Mouse (Mus musculus) heart, postnatal 0 days (tissue): ENCODE data around the gene Tsen2. TPM values are rescaled to one million over a fixed set of nuclear protein-coding genes. Genes with fewer than 3 reads are reported as not detected.

Experiments
- ATAC-seq: fragments of 200-750 bp; cut with Nextera tagmentation; 2 replicates; pipeline ENCODE4 v1.8.0; 2017; ENCODE audit warnings: low read depth, moderate number of reproducible peaks, moderate library complexity; ENCODE audit not compliant: insufficient read depth
- DNase-seq: peaks from one replicate; pipeline ENCODE4 v3.0.0-alpha.2; 2016; ENCODE audit warnings: low spot score
- H3K27ac ChIP-seq: fragments of 300-500 bp; sonication (generic); 2 replicates; pipeline ENCODE4 v1.5.1; 2014; ENCODE audit warnings: low read depth, mild to moderate bottlenecking
- H3K27me3 ChIP-seq: fragments of 300-500 bp; sonication (generic); 2 replicates; pipeline ENCODE4 v1.6.1; 2014; ENCODE audit warnings: low read length, mixed read lengths; ENCODE audit not compliant: control insufficient read depth, insufficient read depth
- H3K36me3 ChIP-seq: fragments of 300-500 bp; sonication (generic); replicated peaks from 2 replicates; pipeline ENCODE4 v1.6.1; 2014; ENCODE audit warnings: low read length, mixed read lengths; ENCODE audit not compliant: control insufficient read depth, insufficient read depth
- H3K4me1 ChIP-seq: fragments of 300-500 bp; sonication (generic); 2 replicates; pipeline ENCODE4 v1.6.1; 2014; ENCODE audit warnings: antibody characterized with exemption; ENCODE audit not compliant: control insufficient read depth, insufficient read depth
- H3K4me2 ChIP-seq: fragments of 300-500 bp; sonication (generic); 2 replicates; pipeline ENCODE4 v1.6.1; 2014; ENCODE audit warnings: low read depth, mild to moderate bottlenecking, low read length, moderate library complexity
- H3K4me3 ChIP-seq: fragments of 300-500 bp; sonication (generic); 2 replicates; pipeline ENCODE4 v1.5.1; 2014; ENCODE audit warnings: low read depth, low read length
- H3K9ac ChIP-seq: fragments of 300-500 bp; sonication (generic); replicated peaks from 2 replicates; pipeline ENCODE4 v1.6.1; 2014; ENCODE audit warnings: low read depth, low read length, mixed read lengths
- H3K9me3 ChIP-seq: fragments of 300-500 bp; sonication (generic); replicated peaks from 2 replicates; pipeline ENCODE4 v1.6.1; 2016; ENCODE audit warnings: low read length; ENCODE audit not compliant: control insufficient read depth
- CTCF ChIP-seq: IDR thresholded peaks from 2 replicates; pipeline ENCODE4 v1.5.1; 2016; ENCODE audit warnings: antibody characterized with exemption, control low read depth, low read depth
- EP300 ChIP-seq: IDR thresholded peaks from 2 replicates; pipeline ENCODE4 v1.6.1; 2016; ENCODE audit warnings: antibody characterized with exemption, low read depth
- WGBS: fragments of 180-500 bp; shearing (Covaris S2); extraction: QIAGEN DNeasy Blood & Tissue Kit; methylation state at CpG from one replicate; pipeline ENCODE4 v1.1.7; 2014; 5-methylcytosine and 5-hydroxymethylcytosine counted together
- polyA plus RNA-seq: library from polyadenylated mRNA; unstranded; fragments of >200 nt; fragmentation: Nextera tagmentation; extraction: Ambion mirVana; gene quantifications from 2 replicates; pipeline ENCODE4 v1.2.1, GENCODE M21; 2015
- total RNA-seq: library from RNA; depleted of rRNA; stranded (reverse); fragments of >200 nt; gene quantifications from 2 replicates; pipeline ENCODE4 v1.2.3, GENCODE M21; 2014; ENCODE audit warnings: low replicate concordance; rRNA removed

Tsen2 gene
- total and polyA plus RNA-seq, 2 experiments from 2014 or later: 6.0 to 12.6 TPM

- WGBS: 84% methylated on average over 5 of the region's 5 CpGs
- Histone ChIP-seq H3K36me3 (peaks cover 52% of the 10 kb centered on the region), H3K9me3 (no peaks in the 10 kb centered on the region), H3K4me1 (no peaks in the 10 kb centered on the region), H3K9ac (no peak overlapping the region), H3K4me2 (no peak overlapping the region), H3K27me3 (no peaks in the 10 kb centered on the region), H3K27ac (no peak overlapping the region), H3K4me3 (no peak overlapping the region)
- no peak for DNase-seq
- TF ChIP-seq CTCF (no peak), EP300 (no peak)
- ATAC-seq: no peak
Measured at GRCm38 (mm10) chr6:115610301-115610700, 65.8 kb downstream of the Tsen2 start.

DNA sequence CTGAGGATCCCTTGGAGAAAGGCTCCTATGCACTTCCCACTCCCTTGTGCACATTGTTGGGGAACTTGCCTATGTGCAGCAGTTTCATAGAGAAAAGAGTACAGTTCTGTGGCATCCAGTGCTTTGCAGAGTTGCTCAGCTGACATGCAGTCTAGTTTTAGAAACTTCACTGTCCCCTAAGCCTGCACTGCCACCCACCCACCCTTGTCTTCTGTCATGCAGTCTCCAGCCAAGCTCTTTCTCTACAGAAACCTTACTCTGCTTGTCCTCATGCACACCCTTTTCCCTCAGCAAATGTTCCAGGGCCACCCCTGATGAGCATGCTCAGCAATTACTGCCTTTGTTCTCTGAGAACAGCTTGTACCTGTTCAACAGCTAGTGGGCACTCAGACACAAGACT lies 69.3 kb downstream of the Tsen2 start:
- Histone ChIP-seq H3K4me1 (no peaks in the 10 kb centered on the region), H3K27ac (no peak overlapping the region), H3K9me3 (no peaks in the 10 kb centered on the region), H3K36me3 (peaks cover 87% of the 10 kb centered on the region), H3K4me2 (no peak overlapping the region), H3K4me3 (no peak overlapping the region), H3K9ac (no peak overlapping the region), H3K27me3 (no peaks in the 10 kb centered on the region)
- TF ChIP-seq CTCF: no peak
- TF ChIP-seq EP300: no peak
- no peak for DNase-seq
- no peak for ATAC-seq

DNA sequence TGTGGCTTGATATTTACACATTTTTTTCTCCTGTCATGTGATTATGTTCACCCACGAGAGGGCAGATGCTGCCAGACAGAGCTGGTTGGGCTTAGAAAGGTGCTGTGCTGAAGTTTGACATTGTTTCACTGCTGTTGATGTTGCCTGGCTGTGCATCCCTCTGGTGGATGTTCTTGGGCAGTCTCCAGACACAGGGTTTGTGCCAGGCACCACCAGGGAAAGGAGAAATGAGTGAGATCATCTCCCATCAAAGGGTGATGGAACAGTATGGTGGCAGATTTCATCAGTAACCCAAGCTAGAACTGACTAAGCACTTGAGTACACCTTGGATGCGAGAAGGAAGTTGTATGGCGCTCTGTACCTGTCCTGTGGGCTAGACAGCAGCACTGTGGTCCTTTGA lies 71.5 kb downstream of the Tsen2 start:
- no peaks in the 10 kb centered on the region for H3K4me1 ChIP-seq
- H3K9me3 ChIP-seq: no peaks in the 10 kb centered on the region
- H3K27me3 ChIP-seq: no peaks in the 10 kb centered on the region
- WGBS: 76% methylated on average over 3 of the region's 3 CpGs
- H3K4me3 ChIP-seq: no peak overlapping the region
- peaks cover 91% of the 10 kb centered on the region for H3K36me3 ChIP-seq
- no peak overlapping the region for H3K9ac ChIP-seq
- DNase-seq: no peak
- no peak for TF ChIP-seq CTCF
- no peak for TF ChIP-seq EP300
- no peak overlapping the region for H3K27ac ChIP-seq
- no peak overlapping the region for H3K4me2 ChIP-seq
- no peak for ATAC-seq

DNA sequence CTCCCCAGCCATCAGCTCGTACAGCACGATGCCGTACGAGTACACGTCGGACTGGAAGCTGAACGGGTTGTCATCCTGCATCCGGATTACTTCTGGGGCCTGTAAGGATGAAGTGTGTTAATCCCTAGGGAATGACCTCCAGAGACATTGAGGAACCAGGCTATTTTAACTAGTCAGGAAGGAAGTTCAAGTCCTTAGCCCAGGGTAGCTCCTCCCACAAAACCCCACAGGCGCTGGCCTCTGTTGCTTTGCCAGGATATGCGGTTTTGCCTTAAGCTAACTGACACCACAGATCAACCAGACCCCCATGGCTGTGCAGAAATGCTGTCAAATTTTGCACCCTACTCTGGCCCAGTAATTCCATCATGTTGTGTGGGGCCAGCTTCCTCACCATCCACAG lies 75.4 kb downstream of the Tsen2 start:
- H3K27ac ChIP-seq: no peak overlapping the region
- peak; percentile 27; the same call in 1 of the 2 replicates for ATAC-seq

GRCm38 (mm10) chr6:115620942-115621341 lies 76.5 kb downstream of the Tsen2 start:
- no peak overlapping the region for H3K27ac ChIP-seq
- no peak overlapping the region for H3K9ac ChIP-seq
- DNase-seq (no peak), ATAC-seq (no peak)
- H3K4me2 ChIP-seq: no peak overlapping the region
- no peaks in the 10 kb centered on the region for H3K27me3 ChIP-seq
- no peak for TF ChIP-seq EP300
- TF ChIP-seq CTCF: no peak
- WGBS: 85% methylated on average over 1 of the region's 1 CpGs
- no peaks in the 10 kb centered on the region for H3K4me1 ChIP-seq
- H3K9me3 ChIP-seq: no peaks in the 10 kb centered on the region
- H3K4me3 ChIP-seq: no peak overlapping the region
- H3K36me3 ChIP-seq: peaks cover 99% of the 10 kb centered on the region

More for the DNA sequence above, 75.4 kb downstream of the Tsen2 start:
- no peaks in the 10 kb centered on the region for H3K27me3 ChIP-seq
- no peaks in the 10 kb centered on the region for H3K9me3 ChIP-seq
- H3K36me3 ChIP-seq: peaks cover 99% of the 10 kb centered on the region
- DNase-seq: no peak
- H3K9ac ChIP-seq: no peak overlapping the region
- 70% methylated on average over 10 of the region's 10 CpGs for WGBS
- no peak overlapping the region for H3K4me2 ChIP-seq
- H3K4me3 ChIP-seq: no peak overlapping the region
- no peaks in the 10 kb centered on the region for H3K4me1 ChIP-seq
- no peak for TF ChIP-seq EP300
- no peak for TF ChIP-seq CTCF

DNA sequence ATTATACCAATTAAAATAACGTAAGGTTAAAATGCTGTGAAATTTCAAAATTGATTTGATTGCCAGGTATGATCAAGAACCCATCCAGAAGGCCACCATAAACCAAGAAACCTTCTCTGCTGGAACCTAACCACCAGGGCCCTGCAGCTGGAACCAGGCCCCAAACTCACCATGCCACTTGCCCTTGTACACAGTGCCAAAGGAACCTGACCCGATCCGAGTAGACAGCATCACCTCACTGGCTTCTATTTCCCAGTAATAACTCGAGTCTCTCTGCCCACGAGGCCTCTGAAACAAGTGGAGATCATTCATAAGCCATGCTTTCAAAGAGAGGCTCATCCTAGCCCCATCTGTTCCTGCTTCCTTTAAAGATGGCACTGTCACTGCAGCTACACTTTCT lies 81.7 kb downstream of the Tsen2 start:
- Histone ChIP-seq H3K9me3 (no peaks in the 10 kb centered on the region), H3K36me3 (peaks cover 94% of the 10 kb centered on the region), H3K4me2 (no peak overlapping the region), H3K9ac (no peak overlapping the region), H3K4me3 (no peak overlapping the region), H3K27me3 (no peaks in the 10 kb centered on the region), H3K4me1 (no peaks in the 10 kb centered on the region), H3K27ac (no peak overlapping the region)
- 88% methylated on average over 5 of the region's 5 CpGs for WGBS
- DNase-seq (peak; percentile 1), ATAC-seq (no peak)
- no peak for TF ChIP-seq EP300

Other genes with a start within 250 kb of the Tsen2 start
- 3.7 and 8.0 TPM in 2 replicates for gene Pparg, start 183.7 kb upstream of the Tsen2 start, total RNA-seq
- gene Pparg, start 183.7 kb upstream of the Tsen2 start, polyA plus RNA-seq: 5.3 and 5.8 TPM in 2 replicates
- not detected in 2 replicates for gene Mkrn2os, start 47.9 kb downstream of the Tsen2 start, total RNA-seq
- 0.37 and 0.44 TPM in 2 replicates for gene Mkrn2os, start 47.9 kb downstream of the Tsen2 start, polyA plus RNA-seq
- 17.9 and 71.3 TPM in 2 replicates for gene Mkrn2, start 57.2 kb downstream of the Tsen2 start, total RNA-seq
- 29.6 and 31.3 TPM in 2 replicates for gene Mkrn2, start 57.2 kb downstream of the Tsen2 start, polyA plus RNA-seq
- 182 and 204 TPM in 2 replicates for gene Raf1, start 132.0 kb downstream of the Tsen2 start, total RNA-seq
- gene Raf1, start 132.0 kb downstream of the Tsen2 start, polyA plus RNA-seq: 72.3 and 80.6 TPM in 2 replicates
- 0.23 and 2.3 TPM in 2 replicates for gene Tmem40, start 217.7 kb downstream of the Tsen2 start, total RNA-seq
- 0.26 and 0.40 TPM in 2 replicates for gene Tmem40, start 217.7 kb downstream of the Tsen2 start, polyA plus RNA-seq
- 50.9 and 56.5 TPM in 2 replicates for gene Cand2, start 229.9 kb downstream of the Tsen2 start, total RNA-seq
- gene Cand2, start 229.9 kb downstream of the Tsen2 start, polyA plus RNA-seq: 29.2 and 30.0 TPM in 2 replicates